Mouse (Mus musculus): ENCODE results near the gene Ndrg4. TPM values are rescaled to one million over a fixed set of nuclear protein-coding genes. Genes with fewer than 3 reads are reported as not detected.
"Not testable (repeated sequence)": the region's sequence is repeated elsewhere in the genome, so short reads cannot be mapped to it uniquely, and the experiment has no call there.

Ndrg4 gene
- polyA plus RNA-seq, 1 experiment from 2014 or later: 141 TPM

GRCm38 (mm10) chr8:95662885-95663598, 13.7 kb upstream of the Ndrg4 start:
- Histone ChIP-seq H3K4me3 (no peak overlapping the region), H3K9me3 (no peaks in the 10 kb centered on the region; the same call in 1 of the 2 replicates), H3K27ac (0 out of 2 replicates have a peak overlapping the region, but pooled peaks have one; percentile 36), H3K4me1 (peaks cover 25% of the 10 kb centered on the region), H3K36me3 (no peaks in the 10 kb centered on the region), H3K27me3 (ENCODE audit: insufficient read depth, poor library complexity, severe bottlenecking) (no peaks in the 10 kb centered on the region)
- DNase-seq (ENCODE audit: low spot score): no peak
- WGBS: 73% methylated on average over 7 of the region's 7 CpGs

DNA sequence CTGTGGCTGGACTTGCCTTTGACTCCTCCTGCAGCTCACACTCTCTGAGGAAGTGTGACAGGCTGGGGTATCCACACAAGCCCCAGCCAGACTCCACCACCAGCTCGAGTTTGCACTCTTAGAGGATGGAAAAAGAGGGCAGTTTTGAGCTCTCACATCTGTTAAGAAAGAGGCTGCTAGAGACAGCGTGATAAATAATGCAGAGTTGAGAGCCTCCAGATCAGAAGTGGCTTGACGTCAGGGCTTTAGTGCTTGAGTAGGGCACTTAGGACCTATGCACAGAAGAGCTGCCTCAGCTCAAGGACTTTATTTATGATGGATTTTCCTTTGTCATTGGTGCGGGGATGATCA, 13.2 kb upstream of the Ndrg4 start:
- H3K4me3 ChIP-seq: no peak overlapping the region
- H3K4me1 ChIP-seq: peaks cover 29% of the 10 kb centered on the region
- H3K9me3 ChIP-seq: no peaks in the 10 kb centered on the region; the same call in 1 of the 2 replicates
- H3K27ac ChIP-seq: 0 out of 2 replicates have a peak overlapping the region, but pooled peaks have one; percentile 47
- 47% methylated on average over 4 of the region's 4 CpGs for WGBS
- no peaks in the 10 kb centered on the region for H3K27me3 ChIP-seq (ENCODE audit: insufficient read depth, poor library complexity, severe bottlenecking)
- DNase-seq (ENCODE audit: low spot score): no peak
- no peaks in the 10 kb centered on the region for H3K36me3 ChIP-seq

- H3K27me3 ChIP-seq (ENCODE audit: insufficient read depth, poor library complexity, severe bottlenecking); H3K9me3 ChIP-seq; H3K4me3 ChIP-seq; H3K27ac ChIP-seq; H3K36me3 ChIP-seq; DNase-seq (ENCODE audit: low spot score): not testable (repeated sequence)
- peaks cover 30% of the 10 kb centered on the region for H3K4me1 ChIP-seq
- WGBS: 89% methylated on average over 11 of the region's 11 CpGs
Measured at GRCm38 (mm10) chr8:95665813-95666452, 10.8 kb upstream of the Ndrg4 start.

DNA sequence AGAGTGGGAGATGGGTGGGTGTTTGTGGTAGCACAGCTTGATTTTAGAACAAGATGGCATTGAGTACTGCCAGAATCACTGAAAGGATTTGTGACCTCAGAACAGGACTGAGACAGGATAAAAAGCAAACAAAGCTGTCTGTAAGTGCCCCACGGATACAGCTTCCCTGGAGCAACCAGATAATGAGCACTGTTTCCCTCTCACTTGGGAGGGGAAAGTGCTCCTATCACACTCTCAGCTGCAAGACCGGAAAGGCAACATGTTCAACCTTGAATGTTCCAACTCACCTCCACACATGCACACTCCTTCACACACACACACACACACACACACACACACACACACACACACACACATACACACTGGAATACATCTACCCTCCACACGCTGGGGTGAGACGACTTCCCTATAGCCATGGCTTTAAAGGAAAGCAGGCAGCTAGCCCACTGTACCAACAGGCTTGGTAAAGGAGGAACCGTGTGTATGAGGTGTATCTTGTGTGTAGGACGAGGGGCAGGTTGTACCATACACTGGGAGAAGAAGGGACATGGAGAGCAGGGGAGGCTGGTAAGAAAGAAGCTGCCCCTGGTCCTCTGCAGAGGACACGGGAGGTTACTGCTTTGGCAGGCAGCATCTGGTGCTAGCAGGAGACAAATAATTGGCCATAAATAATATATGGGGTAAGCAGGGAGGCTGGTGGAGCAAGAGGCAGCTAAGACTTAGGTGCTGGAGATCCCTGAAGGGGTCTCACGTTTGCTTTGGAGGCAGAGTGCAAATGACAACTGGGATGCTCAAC, 8.4 kb upstream of the Ndrg4 start:
- 53% methylated on average over 8 of the region's 8 CpGs for WGBS
- Histone ChIP-seq H3K27ac (no peak overlapping the region), H3K9me3 (no peaks in the 10 kb centered on the region; the same call in 1 of the 2 replicates), H3K27me3 (ENCODE audit: insufficient read depth, poor library complexity, severe bottlenecking) (peaks cover 9% of the 10 kb centered on the region), H3K4me3 (no peak overlapping the region), H3K4me1 (peaks cover 30% of the 10 kb centered on the region), H3K36me3 (no peaks in the 10 kb centered on the region)
- no peak for DNase-seq (ENCODE audit: low spot score)

- H3K4me3 ChIP-seq: no peak overlapping the region
- peaks cover 22% of the 10 kb centered on the region for H3K27me3 ChIP-seq (ENCODE audit: insufficient read depth, poor library complexity, severe bottlenecking)
- peaks cover 20% of the 10 kb centered on the region for H3K4me1 ChIP-seq
- no peak for DNase-seq (ENCODE audit: low spot score)
- H3K9me3 ChIP-seq: no peaks in the 10 kb centered on the region; the same call in 1 of the 2 replicates
- 76% methylated on average over 2 of the region's 2 CpGs for WGBS
- no peaks in the 10 kb centered on the region for H3K36me3 ChIP-seq
- H3K27ac ChIP-seq: no peak overlapping the region
Measured at GRCm38 (mm10) chr8:95669967-95670366, 6.8 kb upstream of the Ndrg4 start.

DNA sequence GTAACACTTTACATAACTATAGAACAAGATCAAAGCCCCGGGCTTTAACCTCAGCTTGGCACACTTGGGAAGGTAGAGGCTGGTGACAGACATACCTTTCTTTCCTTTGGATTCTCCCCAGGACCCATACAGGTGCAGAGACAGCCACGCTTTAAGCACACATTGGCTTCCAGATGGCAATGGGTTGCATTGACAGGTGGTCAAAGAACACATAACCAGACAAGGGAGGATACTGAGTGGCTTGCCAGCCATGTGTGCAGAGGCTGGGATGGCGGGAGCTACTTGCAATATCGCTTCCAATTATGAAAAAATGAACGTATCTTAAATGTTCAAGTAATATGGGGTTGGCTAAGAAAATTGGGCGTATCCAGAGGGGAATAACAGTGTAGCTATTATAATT, 4.9 kb upstream of the Ndrg4 start:
- Histone ChIP-seq H3K27ac (no peak overlapping the region), H3K4me1 (peaks cover 20% of the 10 kb centered on the region), H3K36me3 (no peaks in the 10 kb centered on the region), H3K4me3 (no peak overlapping the region), H3K9me3 (no peaks in the 10 kb centered on the region; the same call in 1 of the 2 replicates), H3K27me3 (ENCODE audit: insufficient read depth, poor library complexity, severe bottlenecking) (peaks cover 41% of the 10 kb centered on the region)
- no peak for DNase-seq (ENCODE audit: low spot score)
- WGBS: 88% methylated on average over 6 of the region's 6 CpGs

GRCm38 (mm10) chr8:95672811-95673210, 4.0 kb upstream of the Ndrg4 start:
- Histone ChIP-seq H3K9me3 (no peaks in the 10 kb centered on the region), H3K36me3 (no peaks in the 10 kb centered on the region), H3K4me3 (no peak overlapping the region), H3K4me1 (peaks cover 23% of the 10 kb centered on the region), H3K27ac (no peak overlapping the region), H3K27me3 (ENCODE audit: insufficient read depth, poor library complexity, severe bottlenecking) (peaks cover 50% of the 10 kb centered on the region)
- no peak for DNase-seq (ENCODE audit: low spot score)
- WGBS: 62% methylated on average over 5 of the region's 5 CpGs

GRCm38 (mm10) chr8:95677591-95678023, 827 bp downstream of the Ndrg4 start:
- Histone ChIP-seq H3K4me3 (peak overlapping the region; percentile 69), H3K9me3 (no peaks in the 10 kb centered on the region), H3K27me3 (ENCODE audit: insufficient read depth, poor library complexity, severe bottlenecking) (peaks cover 91% of the 10 kb centered on the region), H3K36me3 (no peaks in the 10 kb centered on the region), H3K4me1 (peaks cover 15% of the 10 kb centered on the region), H3K27ac (peak overlapping the region; percentile 85)
- DNase-seq (ENCODE audit: low spot score): no peak
- WGBS: under 1% methylated on average over 35 of the region's 48 CpGs

- peak overlapping the region; percentile 85 for H3K27ac ChIP-seq
- no peaks in the 10 kb centered on the region for H3K36me3 ChIP-seq
- WGBS: under 1% methylated on average over 65 of the region's 70 CpGs
- DNase-seq (ENCODE audit: low spot score): no peak
- H3K4me1 ChIP-seq: peaks cover 15% of the 10 kb centered on the region
- H3K9me3 ChIP-seq: no peaks in the 10 kb centered on the region
- peaks cover 86% of the 10 kb centered on the region for H3K27me3 ChIP-seq (ENCODE audit: insufficient read depth, poor library complexity, severe bottlenecking)
- H3K4me3 ChIP-seq: peak overlapping the region; percentile 69
Measured at GRCm38 (mm10) chr8:95678024-95678611, 1.3 kb downstream of the Ndrg4 start.

- no peaks in the 10 kb centered on the region for H3K9me3 ChIP-seq
- peaks cover 11% of the 10 kb centered on the region; the same call in 1 of the 2 replicates for H3K27me3 ChIP-seq (ENCODE audit: insufficient read depth, poor library complexity, severe bottlenecking)
- H3K27ac ChIP-seq: 0 out of 2 replicates have a peak overlapping the region, but pooled peaks have one; percentile 22
- 72% methylated on average over 10 of the region's 10 CpGs for WGBS
- H3K4me3 ChIP-seq: no peak overlapping the region
- H3K4me1 ChIP-seq: peaks cover 42% of the 10 kb centered on the region
- H3K36me3 ChIP-seq: no peaks in the 10 kb centered on the region
- no peak for DNase-seq (ENCODE audit: low spot score)
Measured at GRCm38 (mm10) chr8:95688073-95688672, 11.4 kb downstream of the Ndrg4 start.

DNA sequence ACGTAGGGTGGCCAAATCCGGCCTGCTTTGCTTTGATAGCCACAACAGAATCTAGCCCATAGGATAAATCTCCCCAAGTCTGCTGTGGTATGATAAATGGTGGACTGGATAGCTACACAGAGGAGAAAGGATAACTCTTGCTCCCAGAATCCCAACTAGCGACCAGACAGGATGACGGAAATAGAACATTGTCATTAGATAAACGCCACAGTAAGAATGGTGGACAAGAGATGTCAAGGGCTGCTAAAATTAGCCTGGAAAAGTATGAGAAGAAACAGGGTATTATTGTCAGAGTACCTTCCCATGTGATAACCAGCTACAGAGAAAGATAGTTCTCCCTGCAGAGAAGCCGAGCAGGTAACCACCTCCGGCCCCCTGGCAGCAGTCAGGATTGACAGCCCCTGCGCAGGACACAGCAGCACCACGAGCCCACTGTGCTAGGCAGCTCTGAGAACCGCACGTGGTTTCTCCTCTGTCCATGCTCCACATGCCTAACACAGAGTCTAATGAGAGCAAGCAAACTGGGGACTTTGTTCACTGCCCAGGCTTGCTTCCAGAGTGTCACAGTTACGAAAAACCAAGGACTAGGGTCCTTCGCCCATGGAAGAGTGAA, 14.3 kb downstream of the Ndrg4 start:
- Histone ChIP-seq H3K36me3 (no peaks in the 10 kb centered on the region), H3K4me1 (peaks cover 42% of the 10 kb centered on the region), H3K27me3 (ENCODE audit: insufficient read depth, poor library complexity, severe bottlenecking) (peaks cover 32% of the 10 kb centered on the region), H3K9me3 (no peaks in the 10 kb centered on the region), H3K27ac (peak overlapping the region; percentile 81), H3K4me3 (no peak overlapping the region)
- no peak for DNase-seq (ENCODE audit: low spot score)
- WGBS: 40% methylated on average over 13 of the region's 13 CpGs

- Histone ChIP-seq H3K27me3 (ENCODE audit: insufficient read depth, poor library complexity, severe bottlenecking) (peaks cover 47% of the 10 kb centered on the region), H3K27ac (peak overlapping the region; percentile 72)
- 17% methylated on average over 6 of the region's 6 CpGs for WGBS
Measured at GRCm38 (mm10) chr8:95694631-95695030, 17.9 kb downstream of the Ndrg4 start.

More at GRCm38 (mm10) chr8:95694631-95695030, 17.9 kb downstream of the Ndrg4 start:
- no peak overlapping the region for H3K4me3 ChIP-seq
- peaks cover 41% of the 10 kb centered on the region for H3K4me1 ChIP-seq
- DNase-seq (ENCODE audit: low spot score): no peak
- H3K36me3 ChIP-seq: no peaks in the 10 kb centered on the region
- H3K9me3 ChIP-seq: no peaks in the 10 kb centered on the region

Data from heart, embryonic 10.5 days (tissue).